Mouse (Mus musculus): Measurements from ENCODE around the gene Dnajb12.

DNA sequence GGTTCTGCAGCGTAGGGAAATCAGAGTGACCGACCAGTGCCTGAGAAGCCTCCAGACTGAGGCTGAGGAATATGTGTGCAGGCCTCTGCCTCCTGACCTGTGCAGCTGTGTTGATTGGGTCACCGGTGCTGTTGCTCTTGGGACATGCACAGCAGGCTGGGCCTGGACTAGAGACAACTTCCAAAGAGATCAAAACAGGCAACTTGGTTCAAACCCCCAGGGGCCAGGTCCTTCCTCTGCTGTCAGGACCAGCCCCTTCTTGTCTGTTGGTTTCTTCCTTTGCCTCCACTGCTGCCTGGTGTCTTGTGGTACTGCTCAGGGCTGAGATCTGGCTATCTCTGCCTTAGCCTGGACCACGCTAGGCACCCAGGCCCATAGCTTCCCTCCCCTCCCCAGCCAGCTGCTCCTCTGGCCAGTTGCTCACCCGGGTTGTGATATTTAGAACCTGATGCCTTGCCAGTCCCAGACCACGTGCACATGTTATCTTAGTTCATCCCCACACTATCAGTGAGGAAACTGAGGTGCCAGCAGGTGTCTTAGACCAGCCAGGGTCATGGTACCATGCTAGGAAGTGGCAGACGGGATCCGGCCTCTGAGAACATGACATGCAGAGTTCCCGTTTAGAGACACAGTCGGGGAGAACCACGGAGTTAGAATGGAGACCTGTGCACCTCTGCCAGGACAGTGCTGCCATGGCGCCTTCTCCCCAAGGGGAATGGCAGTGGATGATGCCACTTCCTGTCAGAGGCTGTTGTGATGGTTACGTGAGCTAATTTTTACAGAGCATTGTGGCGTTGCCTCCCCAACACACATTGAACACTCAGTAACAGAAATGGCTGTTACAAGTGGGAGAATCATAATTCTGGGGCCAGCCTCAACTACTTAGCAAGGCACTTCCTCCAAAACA lies 6.1 kb downstream of the Dnajb12 start:
- TF ChIP-seq POLR2A (IDR thresholded peaks at IDR 0.05; ENCODE audit: low read depth, low read length) (no peak), CTCF (IDR thresholded peaks at IDR 0.05; ENCODE audit: borderline replicate concordance, insufficient read depth, low read length) (no peak)
